Mouse (Mus musculus) mouse embryonic stem cell (cell line): Measurements from ENCODE around the gene Ntf3.

ENCODE experiments used
- in situ Hi-C, 2 experiments: fragments of 300-500 bp; cut with MboI; formaldehyde crosslinking; loops; 1 replicate in 1 of 2; 3 replicates in 1 of 2; pipeline ENCODE4 v1.14.3; 2019 to 2020; ENCODE audit warnings: low sequenced_read_pairs in 2 of 2, low pct_unique_long_range_greater_than_20kb in 1 of 2, mixed read lengths in 1 of 2; ENCODE audit not compliant: unreplicated experiment in 1 of 2

Ntf3 gene

DNA sequence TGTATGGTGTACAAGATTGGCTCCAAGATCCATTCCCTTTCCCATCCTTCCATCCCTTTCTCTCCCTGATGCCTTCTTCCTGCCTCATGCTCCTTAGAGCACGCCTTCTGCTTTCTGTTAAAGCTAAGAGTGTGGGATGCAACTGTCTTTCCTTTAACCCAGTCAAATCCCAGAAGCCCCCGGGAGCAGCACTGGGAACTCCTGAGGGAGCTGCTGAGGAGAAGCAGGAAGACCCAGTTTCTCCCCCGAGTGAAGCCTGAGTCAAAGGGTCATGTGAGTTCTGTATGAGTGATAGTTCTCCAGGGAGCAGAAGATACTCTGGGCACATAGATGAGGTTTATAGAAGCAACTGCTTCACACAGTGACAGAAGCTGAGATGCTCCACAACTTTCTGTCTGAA, 109.0 kb downstream of the Ntf3 start:
- in situ Hi-C loops, result no loop called here

DNA sequence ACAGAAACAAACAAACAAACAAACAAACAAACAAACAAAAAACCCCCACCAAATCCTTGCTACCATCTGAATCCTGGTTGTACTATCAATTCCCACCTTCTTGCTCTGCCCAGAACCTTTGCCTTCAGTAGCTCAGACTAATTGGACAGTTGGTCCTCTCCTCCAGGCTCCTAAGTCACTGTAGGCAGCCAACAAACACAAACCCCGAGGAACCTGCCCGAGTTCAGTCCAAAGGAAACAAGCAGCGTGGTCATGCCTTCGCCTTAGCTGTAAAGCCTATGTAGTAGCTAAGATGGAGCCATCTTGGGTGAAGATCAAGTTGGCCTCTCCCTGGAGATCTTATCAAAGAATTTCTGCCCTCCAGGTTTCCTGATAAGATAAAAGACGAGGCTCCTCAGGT, 113.6 kb downstream of the Ntf3 start:
- in situ Hi-C loops, result no loop called here
